In the genomic region with DNA sequence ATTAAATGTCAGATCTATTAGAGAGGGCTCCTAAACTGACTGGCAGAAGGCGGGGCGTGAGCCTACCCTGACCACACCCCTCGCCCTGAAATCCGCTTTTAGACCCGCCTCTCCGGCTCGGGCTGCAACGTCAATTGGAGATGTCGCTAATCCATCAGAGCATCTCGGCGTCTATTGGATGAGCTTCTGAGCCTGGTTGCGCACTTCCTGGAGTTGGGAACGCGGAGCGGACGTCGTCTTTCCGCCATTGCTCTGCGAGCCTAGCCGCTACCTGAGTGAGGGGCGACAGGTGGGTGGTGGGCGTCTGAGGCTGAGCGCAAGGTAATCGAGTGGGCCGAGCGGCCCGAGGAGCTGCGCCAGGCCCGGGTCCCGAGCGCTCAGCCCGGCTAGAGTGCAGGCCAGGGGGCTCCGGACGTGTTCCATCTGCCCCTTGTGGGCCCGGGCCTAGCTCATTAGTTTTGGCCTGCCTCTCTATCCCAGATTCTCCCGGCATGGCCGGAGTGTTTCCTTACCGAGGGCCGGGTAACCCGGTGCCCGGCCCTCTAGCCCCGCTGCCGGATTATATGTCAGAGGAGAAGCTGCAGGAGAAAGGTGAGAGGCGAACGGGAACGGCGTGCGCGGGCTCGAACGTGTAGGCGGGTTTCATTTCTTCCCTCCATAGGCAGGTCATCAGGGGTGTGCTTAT, we compare ENCODE assay signal across 8 mouse cellular contexts. TPM values are rescaled to one million over a fixed set of nuclear protein-coding genes. Genes with fewer than 3 reads are reported as not detected.
DNase-seq lines count a peak whose midpoint lies in the region; ATAC-seq lines count a peak whose summit lies in the region.

TSS of gene Prpf8 (plus strand) at position 216 of the 685 bp plus-strand sequence.

- H3K4me1 ChIP-seq in intestine, embryonic 14.5 days (replicated peaks; ENCODE audit: control insufficient read depth, insufficient read depth, low read length) = peaks cover 11% of the 10 kb centered on the region

- H3K9ac ChIP-seq in intestine, embryonic 14.5 days (ENCODE audit: low read length) = peak within 1 kb of the TSS; percentile 99

- H3K27me3 ChIP-seq in intestine, embryonic 14.5 days (replicated peaks; ENCODE audit: control insufficient read depth, insufficient read depth, low read length) = no peaks in the 10 kb centered on the region

- WGBS in intestine, embryonic 14.5 days = under 1% methylated on average over 52 of the region's 52 CpGs

- intact Hi-C loops in left cerebral cortex, postnatal 14 days (cut with DNase I) = no loop called here

- peak within 1 kb of the TSS; percentile 76 for H3K27ac ChIP-seq in intestine, embryonic 14.5 days (ENCODE audit: low read depth)

- peak within 1 kb of the TSS; percentile 100 for H3K4me3 ChIP-seq in intestine, embryonic 14.5 days (ENCODE audit: low read depth, low read length)

- H3K9me3 ChIP-seq in intestine, embryonic 14.5 days (ENCODE audit: control insufficient read depth, low read length) = no peaks in the 10 kb centered on the region

- ATAC-seq in intestine, embryonic 14.5 days (replicated peaks; ENCODE audit: low FRiP score, low TSS enrichment, low read depth) = peak; percentile 98

- H3K36me3 ChIP-seq in intestine, embryonic 14.5 days (ENCODE audit: control insufficient read depth, insufficient read depth, low read length) = peaks cover 37% of the 10 kb centered on the region

- DNase-seq in adrenal gland, adult (ENCODE audit: inconsistent age in 2 of 2, low spot score in 1 of 2) = peak; percentile 97 to 100
- peak; percentile 99 for DNase-seq in embryo, embryonic 10.5 days (ENCODE audit: low spot score)
- DNase-seq in gastrocnemius, postnatal 25 days = peak; percentile 97
- DNase-seq in intestine, embryonic 14.5 days (ENCODE audit: low spot score) = peak; percentile 96
- peak; percentile 98 to 99 for DNase-seq in left cerebral cortex, postnatal 14 days (ENCODE audit: low spot score in 2 of 2)
- peak; percentile 97 for DNase-seq in mesoderm, embryonic 11.5 days (ENCODE audit: low read depth, low spot score)
- peak; percentile 96 to 97 for DNase-seq in right cerebral cortex, postnatal 36 days (ENCODE audit: low spot score in 2 of 2)
- DNase-seq in yolk sac, embryonic 10.5 days (ENCODE audit: low spot score) = peak; percentile 98

- peak within 1 kb of the TSS; percentile 94 for H3K4me2 ChIP-seq in intestine, embryonic 14.5 days (ENCODE audit: low read length)

RNA-seq across cellular contexts. Expression of gene Prpf8, which starts in this region (rescaled TPM):
- 10 to 100 TPM; 56.9 to 59.4 TPM for total RNA-seq in gastrocnemius, postnatal 25 days (2021)
- 86.9 and 88.7 TPM in 2 replicates for polyA plus RNA-seq in intestine, embryonic 14.5 days (2014; fragmentation: Nextera tagmentation; extraction: Ambion mirVana)
- total RNA-seq in left cerebral cortex, postnatal 14 days (2021) = 100 to 1,000 TPM; 115 to 116 TPM

Comparison
In these comparisons a context has a peak if more than half of its experiments do, and no peak if none do; other contexts are left out.
1. Peak in every context shown above with its lines: DNase-seq, ATAC-seq, H3K4me3 ChIP-seq and H3K27ac ChIP-seq.